Mouse (Mus musculus) erythroid progenitor cell, adult 5-6 weeks (primary cell): ENCODE results near the gene Tmem63c. TPM values are rescaled to one million over a fixed set of nuclear protein-coding genes. Genes with fewer than 3 reads are reported as not detected.

Experiments
- ATAC-seq: replicated peaks from 2 replicates; pipeline ENCODE4 v1.8.0; 2016; ENCODE audit warnings: moderate number of reproducible peaks, mild to moderate bottlenecking, moderate TSS enrichment, inconsistent platforms; ENCODE audit not compliant: poor library complexity, low FRiP score, severe bottlenecking
- total RNA-seq, 2 experiments: library from RNA; stranded (forward) in 1 of 2; stranded (reverse) in 1 of 2; fragments of 150-400 nt in 1 of 2; fragments of 186-747, 209-891 nt in 1 of 2; gene quantifications; 2 replicates each; pipeline versions ENCODE4 v1.2.3 to v1.2.4; 2015 to 2017; ENCODE audit warnings: low replicate concordance in 2 of 2

The Tmem63c gene
- total RNA-seq, 2 experiments from 2014 or later, result 0.53 TPM; not detected in 1

DNA sequence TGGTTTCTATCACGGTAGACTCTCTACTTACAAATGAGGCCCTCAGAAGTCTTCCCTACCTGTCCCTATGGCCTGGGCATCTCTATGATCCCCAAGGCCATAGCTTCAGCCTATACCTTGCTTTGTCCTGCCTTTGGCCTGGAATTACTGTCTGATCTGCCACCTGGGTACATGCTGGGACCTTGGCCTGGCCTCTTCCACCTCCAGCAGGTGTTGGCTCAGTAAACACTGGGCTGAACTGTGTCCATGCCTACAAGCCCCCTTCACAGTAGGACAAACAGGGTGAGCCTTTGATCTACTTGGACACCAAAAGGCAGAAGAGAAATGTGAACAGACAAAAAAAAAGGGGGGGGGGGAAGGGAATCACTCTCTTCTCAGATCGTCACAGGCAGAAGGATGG is 21.3 kb downstream of the Tmem63c start:
- ATAC-seq, result no peak

DNA sequence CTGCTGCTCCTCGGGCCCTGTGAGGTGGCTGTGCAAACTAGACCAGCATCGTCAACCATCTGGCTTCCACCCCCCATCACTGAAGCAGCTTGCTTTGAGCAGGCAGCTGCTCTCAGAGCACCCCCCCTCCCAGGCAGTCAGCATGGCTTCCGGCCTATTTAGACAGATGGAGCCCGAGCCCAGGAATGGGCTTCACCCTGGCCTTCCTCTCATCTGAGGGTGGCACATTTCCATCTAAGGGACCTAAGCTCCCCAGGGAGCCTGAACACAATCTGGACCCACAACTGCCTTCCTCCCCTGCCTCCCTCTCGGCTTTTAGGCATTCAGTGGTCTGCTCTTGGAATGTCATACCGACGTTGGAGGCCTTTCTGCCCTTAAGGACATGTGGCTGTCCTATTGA is 22.1 kb downstream of the Tmem63c start:
- ATAC-seq, result no peak

DNA sequence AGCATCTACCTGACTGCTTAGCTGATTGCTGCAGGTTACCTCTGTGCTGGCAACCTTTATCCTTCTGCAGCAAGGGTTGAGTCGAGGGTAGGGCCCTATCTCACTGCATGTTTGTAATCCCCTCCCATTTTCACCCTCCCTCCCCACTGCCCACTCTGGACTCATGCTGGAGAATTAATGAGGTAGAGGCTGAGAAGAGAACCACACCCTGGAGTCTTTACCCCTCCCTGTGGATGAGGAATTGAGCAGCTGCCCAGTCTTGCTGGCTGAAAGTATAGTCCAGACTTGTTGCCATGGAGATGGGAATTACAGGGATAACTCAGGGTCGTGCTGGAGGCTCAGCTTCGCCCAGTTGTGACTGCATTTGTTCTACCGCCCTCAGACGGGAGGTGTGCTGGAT is 23.6 kb downstream of the Tmem63c start:
- no peak for ATAC-seq

DNA sequence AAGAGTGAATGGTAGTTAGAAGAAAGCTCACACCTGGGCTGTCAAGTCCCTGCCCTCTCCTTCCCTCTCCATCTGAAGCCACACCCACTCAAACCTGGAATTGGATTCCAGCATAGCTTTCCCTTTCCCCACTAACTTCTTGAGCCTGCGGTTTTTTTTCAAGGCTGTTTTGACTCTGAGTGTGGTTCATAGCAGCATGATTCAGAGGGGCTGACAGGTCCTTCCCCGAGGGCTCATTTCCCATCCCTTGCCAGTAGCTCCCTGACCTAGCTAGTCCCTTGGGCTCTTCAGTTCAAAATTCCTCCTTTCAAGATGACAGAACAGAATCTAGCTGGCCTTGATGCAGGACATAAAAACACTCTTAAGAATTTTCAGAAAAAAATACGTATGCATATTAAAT is 26.4 kb downstream of the Tmem63c start:
- ATAC-seq, result no peak

DNA sequence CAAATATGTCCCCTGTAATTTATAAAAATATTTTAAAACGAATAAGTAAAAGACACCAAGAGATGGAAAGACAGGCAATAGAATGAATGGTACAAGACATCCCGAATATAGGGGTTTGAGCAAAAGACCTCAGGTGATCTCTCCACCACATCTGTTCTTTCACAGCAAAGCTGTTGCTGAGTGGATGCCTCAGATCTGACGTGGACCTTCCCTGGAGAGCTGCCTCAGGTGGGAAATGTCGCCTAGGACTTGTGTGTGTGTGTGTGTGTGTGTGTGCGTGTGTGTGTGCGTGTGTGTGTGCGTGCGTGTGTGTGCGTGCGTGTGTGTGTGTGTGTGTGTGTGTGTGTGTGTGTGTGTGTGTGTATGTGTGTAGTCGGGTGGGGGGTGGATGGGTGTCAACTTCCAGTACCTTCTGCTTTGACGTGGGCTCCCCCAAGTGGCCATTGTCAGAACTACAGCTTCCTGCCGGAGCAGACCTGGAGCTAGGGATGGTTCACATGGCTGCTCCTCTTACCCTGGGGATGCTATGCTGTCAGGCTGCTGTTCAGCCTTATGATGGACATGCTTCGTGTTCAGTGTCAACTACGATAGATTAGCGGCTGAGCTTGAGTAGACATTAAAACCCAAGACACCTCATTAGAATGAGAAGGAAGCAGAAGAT is 31.7 kb downstream of the Tmem63c start:
- ATAC-seq, result peak; percentile 60; the same call in 1 of the 2 replicates

DNA sequence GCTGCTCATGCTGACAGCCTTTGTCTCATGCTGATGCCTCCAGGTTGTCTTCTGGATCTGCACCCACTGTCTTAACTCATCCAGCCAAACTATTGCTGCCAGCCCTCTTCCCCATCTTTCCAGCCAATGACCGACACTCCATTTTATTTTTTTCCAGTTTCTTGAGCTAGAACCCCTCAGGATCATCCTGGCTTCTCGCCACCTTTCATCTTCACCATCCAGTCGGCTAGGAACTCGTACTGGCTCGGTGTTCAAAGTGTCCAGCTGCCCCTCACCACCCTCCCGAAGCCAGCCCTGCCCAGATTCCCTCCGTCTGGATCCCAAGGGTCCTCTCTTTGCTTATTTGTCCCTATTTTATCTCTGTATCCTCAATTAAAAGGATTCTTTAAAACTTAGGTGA is 33.7 kb downstream of the Tmem63c start:
- ATAC-seq, result no peak

DNA sequence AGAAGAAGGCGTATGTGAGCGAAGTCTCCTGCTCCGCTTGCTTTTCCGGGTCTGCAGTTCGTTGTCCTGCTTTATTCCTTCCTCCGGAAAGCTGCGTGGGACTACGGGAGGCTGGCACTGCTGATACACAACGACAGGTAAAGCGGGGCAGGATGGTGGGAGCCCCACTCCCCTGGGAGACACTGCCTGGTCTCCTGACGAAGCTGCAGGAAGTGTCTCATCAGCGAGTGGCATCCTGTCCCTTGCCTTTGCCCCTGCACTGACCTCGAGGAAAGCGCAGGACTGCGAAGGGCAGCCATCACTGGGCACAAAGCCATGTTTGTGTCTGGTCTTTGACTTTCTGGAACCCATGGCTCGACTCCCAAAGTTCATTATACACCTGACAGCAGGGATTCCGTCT is 35.9 kb downstream of the Tmem63c start:
- no peak for ATAC-seq

DNA sequence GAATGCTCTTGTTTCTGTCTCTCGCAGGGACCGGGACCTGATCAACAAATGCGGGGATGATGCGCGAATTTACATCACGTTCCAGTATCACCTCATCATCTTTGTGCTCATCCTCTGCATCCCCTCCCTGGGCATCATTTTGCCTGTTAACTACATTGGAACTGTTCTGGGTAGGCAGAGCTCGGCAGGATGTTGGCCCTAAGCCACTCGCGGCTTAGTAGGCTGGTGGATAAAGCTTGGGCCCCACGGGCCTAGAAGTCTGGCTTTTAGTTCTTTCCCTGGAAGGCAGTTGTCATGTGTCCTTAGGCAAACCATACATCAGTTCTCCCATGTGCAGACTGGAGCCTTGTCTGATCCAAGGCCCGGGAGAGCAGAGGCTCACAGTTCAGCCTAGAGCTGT is 44.3 kb downstream of the Tmem63c start:
- ATAC-seq, result no peak

DNA sequence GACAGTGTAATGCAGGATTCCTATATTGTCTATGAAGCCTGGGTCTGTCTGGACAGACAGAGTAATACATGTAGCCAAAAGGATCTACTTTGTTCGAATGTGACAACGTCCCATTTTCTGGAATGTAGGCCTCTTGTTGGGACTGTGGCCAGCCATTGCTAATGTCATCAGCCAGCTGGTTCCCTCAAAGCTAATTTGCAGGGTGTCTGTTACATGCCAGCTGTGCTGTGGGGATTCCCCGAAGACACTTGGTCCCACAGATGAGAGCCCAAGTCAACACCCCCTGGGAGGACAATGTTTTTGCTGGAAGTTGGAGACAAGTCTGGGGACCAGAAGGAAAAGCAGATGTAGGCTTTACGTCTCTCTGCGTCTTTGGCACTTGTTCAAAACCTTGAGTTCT is 45.3 kb downstream of the Tmem63c start:
- no peak for ATAC-seq

DNA sequence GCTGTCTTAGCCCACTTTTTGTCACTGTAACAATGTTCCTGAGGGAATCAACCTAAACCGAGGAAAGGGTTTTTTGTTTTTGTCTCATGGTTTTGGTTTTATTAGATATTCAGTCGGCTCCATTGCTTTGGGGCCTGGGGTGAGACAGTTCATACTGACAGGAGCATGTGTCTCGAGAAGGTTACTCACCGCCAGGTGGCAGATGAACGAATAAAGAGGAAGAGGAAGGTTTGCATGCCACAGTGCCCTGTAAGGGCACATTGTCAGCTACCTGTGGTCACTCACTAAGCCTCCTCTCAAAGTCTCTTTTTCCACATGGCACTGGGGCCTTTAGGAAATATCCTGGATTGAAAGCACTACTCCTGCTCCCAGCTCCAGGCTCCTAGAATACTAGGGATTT is 49.4 kb downstream of the Tmem63c start:
- no peak for ATAC-seq

DNA sequence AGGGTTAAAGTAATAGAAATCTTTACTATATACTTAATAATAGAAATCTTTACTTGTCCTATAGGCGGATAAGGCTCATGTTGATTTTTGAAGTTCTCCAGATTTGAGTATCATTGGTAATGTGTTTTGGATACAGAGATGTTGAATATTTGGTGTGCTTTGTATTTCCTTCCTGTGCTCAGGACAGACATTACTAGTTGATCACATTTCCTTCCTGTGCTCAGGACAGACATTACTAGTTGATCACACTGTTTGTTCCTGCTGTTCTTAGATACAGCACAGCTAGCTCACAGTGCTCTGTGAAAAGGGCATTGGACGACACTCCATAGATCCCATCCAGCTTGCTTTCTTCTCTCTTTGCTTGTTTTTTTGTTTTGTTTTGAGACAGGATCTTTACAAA is 55.5 kb downstream of the Tmem63c start:
- ATAC-seq, result no peak

DNA sequence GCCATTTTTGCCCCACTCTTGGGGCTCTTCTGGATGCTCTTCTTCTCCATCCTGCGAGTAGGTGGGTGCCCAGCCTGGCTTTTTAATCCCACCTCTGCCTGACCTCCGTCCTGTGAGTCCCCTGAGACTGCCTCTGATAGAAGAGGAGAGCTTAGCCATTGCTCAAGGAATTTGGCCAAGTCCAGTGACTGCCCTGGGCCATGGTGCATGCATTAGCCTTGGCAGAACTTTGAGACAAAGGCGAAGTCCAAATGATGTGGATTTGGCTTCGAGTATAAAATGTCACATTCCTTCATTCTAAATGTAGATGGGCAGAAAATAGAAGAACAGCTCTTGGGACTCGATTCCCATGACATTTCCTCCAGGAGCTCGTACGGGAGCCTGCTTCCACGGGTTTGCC is 61.7 kb downstream of the Tmem63c start:
- no peak for ATAC-seq

DNA sequence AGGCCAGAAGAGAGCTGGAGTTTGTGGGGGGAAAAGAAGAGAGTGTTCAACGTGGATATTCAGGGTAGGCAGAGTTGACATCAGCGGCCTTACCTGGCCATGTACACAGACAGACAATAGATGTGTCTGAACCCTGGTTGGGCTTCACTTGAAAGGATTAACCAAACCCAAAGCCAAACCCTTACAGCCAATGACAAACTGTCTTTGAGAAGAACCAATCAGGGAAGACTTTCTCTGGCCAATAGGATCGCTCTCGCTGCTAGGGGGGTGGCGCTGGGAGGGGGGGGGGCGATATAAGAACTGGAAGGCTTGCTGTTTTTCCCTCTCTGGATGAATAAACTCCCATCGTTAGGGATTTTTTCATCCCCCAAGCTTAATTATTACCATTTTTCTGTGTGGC is 66.1 kb downstream of the Tmem63c start:
- no peak for ATAC-seq

DNA sequence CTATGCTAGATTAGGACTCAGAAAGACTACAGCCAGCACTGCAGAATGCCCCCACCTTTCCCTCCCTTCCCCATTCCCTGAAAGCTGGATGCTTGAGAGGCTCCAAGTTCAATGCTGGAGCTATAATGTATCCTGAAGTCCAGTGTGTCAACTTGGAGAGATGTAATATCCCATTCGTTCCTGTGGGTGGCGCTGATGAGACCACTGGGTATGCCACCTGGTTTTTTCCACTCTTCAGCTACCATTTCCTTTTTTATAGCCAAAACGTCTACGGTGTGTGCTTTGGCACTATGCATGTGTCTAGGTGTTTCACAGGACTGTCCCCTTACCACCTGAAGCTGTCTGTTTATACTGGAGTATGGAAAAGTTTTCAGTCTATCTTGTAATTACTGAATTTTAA is 67.2 kb downstream of the Tmem63c start:
- ATAC-seq, result no peak

DNA sequence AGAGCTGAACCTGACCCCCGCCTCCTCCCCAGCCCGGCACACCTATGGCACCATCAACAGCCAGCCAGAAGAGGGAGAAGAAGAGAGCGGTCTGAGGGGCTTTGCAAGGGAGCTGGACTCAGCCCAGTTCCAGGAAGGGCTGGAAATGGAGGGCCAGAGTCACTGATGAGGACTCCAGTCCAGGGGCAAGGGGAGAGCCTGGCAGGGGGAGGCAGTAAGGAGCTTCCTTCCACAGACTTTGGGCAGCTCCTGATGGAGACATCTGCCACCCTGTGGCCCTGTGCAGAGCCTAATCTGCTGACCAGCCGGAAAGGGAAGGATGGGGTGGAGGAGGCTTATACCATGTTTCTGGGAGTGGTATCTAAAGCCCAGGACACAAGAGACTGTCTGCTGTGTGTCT is 68.1 kb downstream of the Tmem63c start:
- no peak for ATAC-seq

DNA sequence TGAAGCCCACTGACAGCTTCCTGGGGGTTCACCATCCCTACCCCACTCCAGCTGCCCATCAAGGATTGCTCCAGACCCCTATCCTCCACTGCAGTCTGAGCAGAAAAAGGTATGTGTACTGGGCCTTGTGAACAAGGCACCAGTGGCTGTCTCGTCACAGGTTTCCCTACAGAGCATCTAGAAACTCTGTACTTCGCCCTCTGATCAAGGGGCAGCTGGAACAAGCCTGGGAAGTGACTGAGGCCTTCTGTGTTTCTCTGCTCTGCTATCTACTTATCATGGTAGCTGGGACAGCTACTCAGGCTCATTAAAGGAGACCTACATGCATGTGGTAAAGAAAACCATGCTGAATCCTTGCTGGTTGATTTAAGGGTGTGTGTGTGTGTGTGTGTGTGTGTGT is 68.6 kb downstream of the Tmem63c start:
- ATAC-seq, result no peak

DNA sequence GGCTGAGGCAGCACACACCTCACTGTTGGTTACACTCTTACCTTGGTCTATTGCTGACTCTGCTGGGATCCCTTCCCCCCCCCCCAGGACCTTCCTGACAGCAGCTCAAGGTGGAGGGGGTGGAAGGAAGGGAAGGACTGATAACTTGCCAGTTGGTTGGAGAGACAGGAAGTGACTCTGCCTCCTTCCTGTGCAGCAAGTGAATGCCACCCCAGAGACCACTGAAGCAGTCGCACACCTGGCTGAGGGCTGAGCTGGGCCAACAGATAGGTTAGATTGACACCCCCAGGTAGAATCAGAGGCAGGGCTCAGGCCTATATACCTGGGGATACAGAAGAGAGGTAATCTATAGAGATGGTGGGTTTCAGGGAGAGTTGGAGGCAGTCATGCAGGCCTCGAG is 70.8 kb downstream of the Tmem63c start:
- no peak for ATAC-seq

DNA sequence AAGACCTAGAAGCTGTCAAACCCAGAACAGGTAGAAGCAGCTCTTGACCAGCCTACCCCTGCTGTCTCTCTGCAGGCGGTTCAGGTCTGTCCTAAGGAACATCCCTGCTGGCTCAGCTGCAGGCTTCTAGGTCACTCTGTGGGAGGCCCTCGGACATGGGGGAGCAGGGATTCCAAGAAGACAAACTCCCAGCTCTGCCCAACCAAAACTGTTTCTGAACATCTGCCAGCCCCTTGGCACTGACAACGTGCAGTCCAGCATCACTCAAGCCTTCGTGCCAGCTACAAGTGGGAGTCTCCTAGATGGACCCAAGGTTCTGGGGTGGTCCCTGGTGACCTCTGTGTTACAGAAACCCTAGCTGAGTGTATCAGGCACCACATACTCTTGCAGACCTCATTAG is 72.1 kb downstream of the Tmem63c start:
- no peak for ATAC-seq

DNA sequence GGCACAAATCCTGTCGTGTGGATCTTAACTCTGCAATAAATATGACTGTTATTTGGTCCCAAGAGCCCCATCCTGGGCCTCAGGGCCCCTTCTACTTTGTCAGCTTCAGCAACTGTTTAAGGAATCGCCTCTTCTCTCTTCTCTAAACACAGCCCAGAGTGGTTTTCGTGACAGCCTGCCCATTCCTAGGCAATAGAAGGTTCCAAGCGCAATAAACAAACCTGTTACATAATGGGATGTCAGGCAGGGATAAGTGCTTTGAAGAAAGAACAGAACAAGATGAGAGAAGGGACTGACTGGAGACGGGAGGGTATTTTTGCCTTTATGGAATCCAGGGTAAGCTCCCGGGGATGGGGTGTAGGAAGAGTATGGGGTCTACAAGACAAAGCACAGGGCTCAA is 72.5 kb downstream of the Tmem63c start:
- ATAC-seq, result no peak

DNA sequence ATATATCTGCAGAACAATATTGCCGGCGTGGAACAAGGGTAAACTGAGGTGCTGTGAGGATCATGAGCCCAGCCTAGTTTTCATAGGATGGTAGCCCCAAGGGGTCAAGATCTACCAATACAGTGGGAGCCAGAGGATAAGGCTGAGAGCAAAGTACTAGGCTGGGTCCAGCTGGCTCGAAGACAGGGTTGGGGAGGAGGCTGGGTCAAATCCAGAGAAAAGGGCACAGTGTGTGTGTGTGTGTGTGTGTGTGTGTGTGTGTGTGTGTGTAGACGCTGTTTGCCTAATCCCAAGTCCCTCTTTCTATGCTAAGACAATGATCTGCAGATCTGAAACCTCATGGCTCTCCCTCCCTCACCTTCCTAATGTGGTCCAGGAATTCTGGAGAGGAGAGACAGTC is 79.2 kb downstream of the Tmem63c start:
- ATAC-seq, result no peak

DNA sequence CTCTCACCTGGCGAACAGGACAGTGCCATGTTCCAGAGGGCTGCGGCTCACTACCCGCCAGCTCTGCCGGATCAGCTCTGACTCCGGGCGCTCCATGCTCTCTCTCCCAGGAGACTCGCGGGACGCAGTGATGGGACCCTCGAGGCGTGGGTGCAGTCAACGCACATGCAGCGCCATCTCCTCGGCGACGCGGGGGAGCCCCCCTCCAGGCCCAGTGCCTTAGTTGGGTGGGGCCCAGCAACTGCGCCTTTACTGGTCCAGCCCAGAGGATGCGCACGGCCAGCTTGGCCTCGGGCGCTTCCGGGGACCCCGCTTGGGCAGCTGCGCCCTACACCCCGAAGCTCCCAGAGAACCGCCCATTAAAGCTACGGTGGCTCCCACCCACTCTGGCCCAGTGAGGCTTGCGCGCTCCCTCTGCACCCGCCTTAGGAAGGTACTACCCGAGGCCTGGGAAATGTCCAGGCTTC is 81.1 kb downstream of the Tmem63c start, which contains the start of gene Ngb:
TSS of gene Ngb (minus strand) at position 375 of the 467 bp plus-strand sequence.
- no peak for ATAC-seq

DNA sequence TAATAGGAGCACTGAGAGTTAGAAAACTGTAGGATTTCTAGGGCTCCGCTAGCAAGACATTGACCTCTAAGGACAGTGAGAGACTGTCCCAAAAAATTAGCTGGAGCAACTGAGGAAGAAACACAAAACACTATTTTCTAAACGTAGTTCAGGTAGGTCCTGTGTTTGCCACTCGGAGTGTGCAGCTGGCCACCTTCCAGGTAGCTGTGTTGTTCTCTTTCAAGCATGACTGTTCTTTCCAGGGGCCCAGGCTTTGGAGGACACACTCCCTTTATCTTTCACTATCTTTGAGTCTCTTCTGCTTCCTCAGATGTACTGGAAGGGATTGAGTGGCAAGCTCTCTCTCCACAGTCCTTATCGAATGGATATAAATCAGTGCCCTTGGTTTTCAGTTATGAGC is 82.3 kb downstream of the Tmem63c start:
- no peak for ATAC-seq
